Mouse (Mus musculus): ENCODE data around the gene Rhox9.
"Not testable (repeated sequence)": the region's sequence is repeated elsewhere in the genome, so short reads cannot be mapped to it uniquely, and the experiment has no call there.

The Rhox9 gene

GRCm38 (mm10) chrX:37901670-37902069 lies at the start of gene Rhox9:
Gene Rhox9, minus strand, starts transcription at chrX:37901770.
- ATAC-seq (ENCODE audit: low TSS enrichment) = not testable (repeated sequence)

- ATAC-seq (ENCODE audit: low TSS enrichment) = no peak
Measured at GRCm38 (mm10) chrX:37916311-37916710, 14.7 kb upstream of the Rhox9 start.

- no peak for ATAC-seq (ENCODE audit: low TSS enrichment)
Measured at GRCm38 (mm10) chrX:37908581-37908980, 7.0 kb upstream of the Rhox9 start.

- no peak for ATAC-seq (ENCODE audit: low TSS enrichment)
Measured at GRCm38 (mm10) chrX:37903727-37904126, 2.2 kb upstream of the Rhox9 start.

GRCm38 (mm10) chrX:37897132-37897531 lies 4.4 kb downstream of the Rhox9 start, which contains the start of gene Rhox7b:
Gene Rhox7b, minus strand, starts transcription at chrX:37897232.
- ATAC-seq (ENCODE audit: low TSS enrichment) = not testable (repeated sequence)

- ATAC-seq (ENCODE audit: low TSS enrichment) = no peak
Measured at GRCm38 (mm10) chrX:37878844-37879243, 22.7 kb downstream of the Rhox9 start, which contains the start of gene Rhox8. Gene Rhox8, minus strand, starts transcription at chrX:37878944.

GRCm38 (mm10) chrX:37871641-37872040 lies 29.9 kb downstream of the Rhox9 start:
- no peak for ATAC-seq (ENCODE audit: low TSS enrichment)
